Mouse (Mus musculus) natural killer cell, adult 2 months (primary cell): ENCODE data around the gene Katna1.
"Not testable (repeated sequence)": the region's sequence is repeated elsewhere in the genome, so short reads cannot be mapped to it uniquely, and the experiment has no call there.

Source experiments
- DNase-seq, 2 experiments: peaks; one replicate each; pipeline ENCODE4 v3.0.0; 2022; ENCODE audit warnings: low spot score in 2 of 2

The Katna1 gene

DNA sequence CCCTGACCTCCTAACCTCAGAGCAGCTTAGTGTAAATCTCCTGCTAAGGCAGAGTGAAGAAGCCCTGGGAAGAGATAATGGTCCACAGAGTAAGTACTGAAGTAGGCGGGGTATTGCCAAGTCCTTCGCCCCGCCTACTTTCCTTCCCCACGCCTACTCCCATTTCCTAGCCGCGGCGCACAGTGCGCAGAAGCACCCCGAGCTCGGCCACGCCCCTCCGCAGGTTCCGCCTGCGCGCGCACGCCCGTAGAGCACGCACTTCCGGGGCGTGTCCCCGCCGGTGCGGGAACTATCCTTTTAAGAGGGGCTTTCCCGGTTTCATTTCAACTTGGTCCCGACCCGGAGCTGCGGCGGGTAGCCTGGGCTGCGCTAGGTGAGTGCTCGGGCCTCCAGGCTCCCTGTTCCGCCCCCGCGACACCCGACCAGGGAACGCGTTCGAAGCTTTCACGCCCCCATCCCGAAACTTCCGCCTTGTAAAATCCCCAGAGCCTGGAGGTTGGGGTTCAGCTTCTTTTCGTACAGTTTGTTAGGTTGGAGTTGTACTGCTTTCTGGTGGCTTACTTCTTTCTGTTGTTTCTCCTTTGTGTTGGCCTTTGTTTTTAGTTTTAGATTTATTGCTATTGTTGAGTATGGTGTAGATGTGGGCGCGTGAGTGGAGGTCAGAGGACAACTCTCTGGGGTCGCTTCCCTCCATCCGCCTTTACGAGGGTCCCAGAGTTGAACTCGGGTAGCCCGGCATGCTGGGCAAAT, at the start of gene Katna1:
Katna1 (plus strand) TSS at position 250 of the 750 bp plus-strand sequence.
- peak; percentile 96 for DNase-seq

DNA sequence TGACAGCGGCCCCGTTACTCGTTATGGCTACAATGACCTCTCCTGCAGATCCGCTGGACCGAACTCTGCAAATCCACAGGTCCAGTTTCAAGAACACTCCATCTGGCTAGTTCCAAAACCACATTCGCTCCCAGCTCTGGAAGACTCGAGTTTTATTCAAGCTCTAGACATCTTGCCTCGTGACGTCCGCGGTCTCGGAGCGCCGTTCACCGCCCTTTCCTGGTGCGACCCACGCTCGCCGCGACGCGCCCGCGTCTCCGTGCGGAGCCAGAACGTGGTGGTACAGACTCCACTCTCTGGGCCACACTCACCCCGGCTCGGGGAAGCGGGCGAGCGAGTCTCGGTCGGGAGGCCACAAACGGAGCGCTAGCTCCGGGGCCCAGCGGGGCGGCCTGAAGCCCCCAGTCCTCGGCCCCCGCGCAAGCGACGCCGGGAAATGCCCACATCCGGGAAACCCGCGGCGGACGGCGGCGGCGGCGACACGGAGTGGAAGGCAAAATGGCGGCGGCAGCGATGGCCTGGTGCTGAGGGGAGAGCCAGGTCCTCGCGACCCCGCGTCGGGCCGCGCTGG, 45.0 kb upstream of the Katna1 start, which contains the start of the genes Pcmt1 and Lats1:
Pcmt1 (minus strand) TSS at position 406 of the 571 bp plus-strand sequence.
Lats1 (plus strand) TSS at position 484 of the 571 bp plus-strand sequence.
- peak; percentile 78 for DNase-seq

DNA sequence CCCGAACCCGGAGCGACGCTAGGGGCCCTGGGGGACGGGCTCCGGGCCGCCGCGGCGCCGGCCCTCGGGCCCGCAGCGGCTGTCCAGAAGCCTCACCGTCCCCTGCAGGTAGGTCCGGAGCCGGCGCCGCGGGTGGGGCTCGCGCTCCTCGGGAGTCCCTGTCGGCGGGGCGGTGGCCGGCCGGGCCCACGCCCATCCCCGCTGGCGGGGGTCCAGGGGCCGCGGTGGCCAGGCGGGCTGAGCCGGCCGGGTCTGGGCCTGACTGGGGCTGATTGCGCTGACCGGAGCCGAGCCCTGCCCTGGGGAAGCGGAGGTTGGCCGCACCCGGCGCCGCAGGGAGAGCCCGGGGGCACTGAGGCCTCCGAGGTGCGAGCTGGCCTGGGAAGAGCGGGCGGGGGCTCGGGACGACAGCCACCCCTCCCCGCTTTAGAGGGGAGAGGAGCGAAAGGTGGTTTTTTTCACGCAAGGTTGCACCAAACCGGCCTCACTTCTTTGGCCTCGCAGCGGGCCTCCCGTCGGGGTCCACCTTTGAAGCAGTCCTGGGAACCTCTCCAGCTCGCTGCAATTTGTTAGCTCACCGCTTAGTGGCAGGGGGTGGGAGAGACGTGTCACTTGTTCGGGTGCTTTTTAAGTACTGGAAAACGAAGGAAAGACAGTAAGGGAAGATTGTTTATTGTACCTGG, 44.3 kb upstream of the Katna1 start:
- peak; percentile 36 to 42 for DNase-seq

DNA sequence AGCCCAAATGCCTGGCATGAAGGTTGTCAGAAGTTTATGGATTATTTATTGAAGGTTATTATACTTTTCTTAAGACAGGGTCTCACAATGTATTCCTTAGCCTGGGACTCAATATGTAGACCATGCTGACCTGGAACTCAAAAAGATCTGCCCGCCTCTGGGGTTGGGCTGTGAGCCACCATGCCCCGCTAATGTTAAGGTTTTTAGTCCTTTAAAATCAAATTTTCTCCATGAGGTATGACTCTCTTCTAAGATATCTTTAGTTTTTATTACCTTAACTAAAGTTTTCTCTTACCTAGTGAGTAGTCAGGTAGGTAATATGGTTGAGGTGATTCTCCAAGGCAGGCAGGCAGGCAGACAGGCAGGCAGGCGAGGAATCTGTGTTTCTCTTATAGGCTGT, 43.6 kb upstream of the Katna1 start:
- DNase-seq: no peak

DNA sequence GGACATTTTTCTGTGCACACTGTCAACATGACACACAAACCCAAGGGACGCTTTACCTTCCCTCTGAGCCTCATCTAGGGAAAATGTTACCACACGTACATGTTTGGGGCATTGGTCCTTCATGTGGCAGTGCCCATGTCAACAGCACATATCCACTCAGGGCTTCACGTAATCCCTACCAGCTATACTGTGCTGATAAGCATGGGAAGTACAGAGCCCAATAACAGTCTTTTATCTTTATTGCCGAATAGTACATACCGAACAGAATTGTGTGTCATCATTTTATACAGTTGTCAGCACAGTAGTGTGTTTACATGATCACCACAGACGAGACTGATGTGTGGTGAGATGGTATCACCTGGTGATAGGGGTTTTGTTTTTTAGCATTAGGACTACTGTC, 38.9 kb upstream of the Katna1 start:
- DNase-seq: no peak

DNA sequence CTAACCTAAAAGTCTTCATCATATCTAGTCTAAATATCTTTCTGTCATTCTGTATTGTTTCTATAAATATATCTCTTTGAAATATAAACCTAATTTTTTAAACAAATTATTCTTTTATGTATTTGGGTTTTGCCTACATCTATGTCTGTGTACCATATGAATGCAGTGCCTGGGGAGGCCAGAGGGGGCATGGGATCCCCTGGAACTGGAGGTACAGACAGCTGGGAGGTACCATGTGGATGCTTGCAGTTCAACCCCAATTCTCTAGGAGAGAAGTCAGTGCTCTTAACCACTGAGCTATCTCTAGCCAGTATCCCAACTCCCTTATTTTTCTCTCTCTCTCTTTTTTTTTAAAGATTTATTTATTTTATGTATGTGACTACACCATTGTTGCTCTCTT, 30.5 kb upstream of the Katna1 start:
- DNase-seq: peak; percentile 7 to 24

DNA sequence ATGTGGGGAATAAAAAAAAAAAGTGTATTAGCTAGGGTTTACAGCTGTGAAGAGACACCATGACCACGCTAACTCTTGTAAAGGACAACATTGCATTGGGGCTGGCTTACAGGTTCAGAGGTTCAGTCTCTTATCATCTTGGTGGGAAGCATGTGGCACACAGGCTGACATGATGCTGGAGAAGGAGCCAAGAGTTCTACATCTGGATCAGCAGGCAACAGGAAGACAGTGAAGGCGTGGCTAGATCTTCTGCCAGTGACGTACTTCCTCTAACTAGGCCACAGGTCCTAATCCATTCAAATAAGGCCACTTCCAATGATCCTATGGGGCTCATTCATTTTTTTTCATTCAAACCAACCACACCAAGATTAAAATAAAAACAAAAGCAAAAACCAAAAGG, 25.7 kb upstream of the Katna1 start:
- DNase-seq: no peak

DNA sequence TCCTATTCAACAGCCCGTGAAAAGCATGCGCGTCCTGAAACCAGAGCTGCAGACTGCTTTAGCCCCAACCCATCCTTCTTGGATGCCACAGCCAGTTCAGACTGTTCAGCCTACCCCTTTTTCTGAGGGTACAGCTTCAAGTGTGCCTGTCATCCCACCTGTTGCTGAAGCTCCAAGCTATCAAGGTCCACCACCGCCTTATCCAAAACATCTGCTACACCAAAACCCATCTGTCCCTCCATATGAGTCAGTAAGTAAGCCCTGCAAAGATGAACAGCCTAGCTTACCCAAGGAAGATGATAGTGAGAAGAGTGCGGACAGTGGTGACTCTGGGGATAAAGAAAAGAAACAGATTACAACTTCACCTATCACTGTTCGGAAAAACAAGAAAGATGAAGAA, 23.2 kb upstream of the Katna1 start:
- DNase-seq: no peak

DNA sequence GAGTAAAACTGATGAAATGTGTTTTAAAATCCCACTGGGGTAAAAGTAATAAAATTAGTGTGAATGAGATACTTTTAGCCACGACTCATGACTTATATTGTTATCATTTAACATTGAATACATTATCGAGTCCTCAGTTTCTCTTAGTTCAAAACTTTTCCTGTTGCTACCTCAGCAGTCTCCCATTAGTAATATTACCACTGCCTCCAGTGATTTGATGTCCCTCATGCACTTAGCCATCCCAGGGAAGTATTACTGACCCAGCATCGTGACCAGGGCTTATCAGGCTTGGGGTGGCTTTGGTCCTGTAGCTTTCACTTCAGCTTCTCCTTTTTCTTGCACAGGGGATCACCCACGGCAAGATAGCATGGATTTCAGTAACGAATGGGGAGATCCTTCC, 15.7 kb upstream of the Katna1 start:
- DNase-seq: no peak

DNA sequence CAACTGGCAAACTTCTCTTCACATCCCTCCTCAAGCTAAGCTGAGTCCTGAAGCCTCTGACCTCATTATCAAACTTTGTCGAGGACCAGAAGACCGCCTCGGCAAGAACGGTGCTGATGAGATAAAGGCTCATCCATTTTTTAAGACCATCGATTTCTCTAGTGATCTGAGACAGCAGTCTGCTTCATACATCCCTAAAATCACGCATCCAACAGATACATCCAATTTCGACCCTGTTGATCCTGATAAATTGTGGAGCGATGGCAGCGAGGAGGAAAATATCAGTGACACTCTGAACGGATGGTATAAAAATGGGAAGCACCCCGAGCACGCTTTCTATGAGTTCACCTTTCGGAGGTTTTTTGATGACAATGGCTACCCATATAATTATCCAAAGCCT, 13.3 kb upstream of the Katna1 start:
- DNase-seq: no peak

DNA sequence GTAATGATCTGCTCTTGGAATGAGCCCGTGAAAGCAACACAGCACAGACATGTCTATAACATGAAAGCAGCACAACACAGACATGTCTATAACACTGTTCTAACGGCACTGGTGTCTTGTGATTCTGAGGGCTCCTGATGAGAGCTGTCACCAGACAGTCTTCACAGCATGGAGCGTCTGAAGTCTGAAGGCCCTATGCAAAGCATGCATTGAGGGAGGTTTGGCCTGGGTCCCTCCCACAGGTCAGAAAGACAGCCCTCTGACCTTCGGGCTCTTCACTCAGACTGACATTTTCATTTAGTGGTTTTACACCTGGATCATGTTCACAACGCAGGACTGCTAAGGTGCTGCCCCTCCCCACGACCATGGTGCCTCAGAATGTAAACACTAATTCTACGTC, 10.7 kb upstream of the Katna1 start:
- DNase-seq: no peak

DNA sequence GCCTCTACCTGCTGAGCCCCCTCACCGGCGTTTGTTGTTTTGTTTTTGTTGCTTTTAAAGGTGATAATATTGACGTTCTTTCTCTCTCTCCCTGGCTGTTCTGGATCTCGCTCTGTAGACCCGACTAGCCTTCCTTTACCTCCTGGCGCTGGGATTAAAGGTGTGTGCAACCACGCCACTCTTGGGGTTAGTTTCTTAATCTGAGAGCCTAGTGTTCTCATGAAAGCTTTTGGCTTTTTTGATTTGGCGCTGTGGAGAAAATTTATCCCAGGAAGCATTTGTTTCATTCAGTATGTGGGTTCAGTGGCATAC, 657 bp downstream of the Katna1 start:
- no peak for DNase-seq

DNA sequence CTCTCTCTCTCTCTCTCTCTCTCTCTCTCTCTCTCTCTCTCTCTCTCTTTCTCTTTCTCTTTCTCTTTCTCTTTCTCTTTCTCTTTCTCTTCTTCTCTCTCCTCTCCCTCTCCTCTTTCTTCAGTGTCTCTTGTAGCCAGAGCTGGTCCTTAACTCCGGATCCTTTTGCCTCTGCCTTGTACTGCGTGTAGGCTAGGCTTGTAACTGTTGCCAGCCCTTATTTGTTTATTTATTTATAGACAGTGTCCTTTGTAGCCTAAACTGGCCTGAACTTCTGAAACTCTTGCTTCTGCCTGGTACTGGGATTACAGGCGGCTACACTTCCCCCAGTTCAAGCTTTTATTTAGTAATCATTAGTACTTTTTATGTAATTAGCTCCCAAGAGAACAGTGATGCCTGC, 1.2 kb downstream of the Katna1 start:
- no peak for DNase-seq

DNA sequence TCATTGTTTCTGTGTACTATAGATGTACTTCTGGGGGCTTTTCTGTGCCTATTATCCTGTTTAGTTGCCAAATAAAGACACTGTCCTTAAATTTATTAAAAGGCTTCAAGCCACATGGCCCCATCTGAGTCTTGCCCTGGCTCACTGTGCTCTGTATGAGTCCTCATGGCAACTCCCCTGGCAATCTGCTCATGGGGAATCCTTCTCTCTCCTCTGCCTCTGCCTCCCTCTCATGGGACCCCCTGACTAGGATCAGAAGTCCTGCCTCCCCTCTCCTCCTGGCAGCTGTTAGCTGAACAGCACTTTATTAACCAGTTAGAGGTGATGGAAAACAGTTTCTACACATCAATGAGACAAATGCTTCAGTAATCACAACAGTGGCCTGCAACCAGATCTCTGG, 5.8 kb downstream of the Katna1 start:
- DNase-seq: no peak

DNA sequence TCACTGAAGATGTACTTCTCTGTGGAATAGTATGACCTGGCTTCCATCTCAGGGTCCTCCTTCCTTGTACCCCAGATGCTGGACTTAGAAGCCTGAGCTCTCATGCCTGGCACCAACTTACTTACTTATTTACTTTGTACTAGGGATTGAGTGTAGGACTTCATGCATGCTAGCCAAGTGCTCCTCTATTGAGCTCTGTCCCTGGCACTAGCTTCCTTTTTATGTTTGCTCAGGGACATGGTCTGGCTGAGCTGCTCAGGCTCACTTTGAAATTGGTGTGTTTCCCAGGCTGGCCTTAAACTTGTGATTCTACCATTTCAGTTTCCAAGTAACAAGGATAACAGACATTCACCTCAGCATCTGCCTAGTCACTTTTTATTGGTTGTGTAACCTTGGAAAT, 11.3 kb downstream of the Katna1 start:
- no peak for DNase-seq

DNA sequence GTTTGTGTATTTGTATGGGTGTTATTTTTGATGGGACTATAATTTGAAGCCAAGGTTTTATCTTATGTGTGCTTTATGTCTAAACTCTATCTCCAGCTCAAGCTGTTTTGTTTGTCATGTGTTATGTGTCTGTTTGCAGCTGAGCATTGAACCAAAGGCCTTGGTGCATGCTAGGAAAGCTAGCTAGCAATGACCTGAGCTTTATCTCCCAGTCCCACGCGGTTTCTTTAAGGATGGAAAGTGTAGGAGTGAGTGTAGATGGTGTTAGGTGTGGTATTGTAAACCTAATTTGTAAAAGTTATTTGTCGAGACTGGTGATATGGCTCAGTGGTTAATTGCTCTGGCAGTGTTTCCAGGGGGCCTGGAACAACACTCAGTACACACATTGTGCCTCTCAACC, 12.1 kb downstream of the Katna1 start:
- no peak for DNase-seq

DNA sequence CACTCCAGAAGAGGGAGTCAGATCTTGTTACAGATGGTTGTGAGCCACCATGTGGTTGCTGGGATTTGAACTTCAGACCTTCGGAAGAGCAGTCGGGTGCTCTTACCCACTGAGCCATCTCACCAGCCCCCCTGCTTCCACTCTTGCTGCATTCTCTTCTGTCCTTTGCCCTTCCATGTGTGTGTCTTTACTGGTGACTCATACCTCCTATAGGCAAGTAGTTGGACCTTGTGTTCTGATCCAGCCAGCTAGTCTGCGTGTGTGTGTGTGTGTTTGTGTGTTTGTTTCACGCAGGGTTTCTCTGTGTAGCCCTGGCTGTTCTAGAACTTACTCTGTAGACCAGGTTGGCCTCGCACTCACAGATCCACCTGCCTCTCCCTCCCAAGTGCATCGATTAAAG, 19.7 kb downstream of the Katna1 start:
- DNase-seq: not testable (repeated sequence)

DNA sequence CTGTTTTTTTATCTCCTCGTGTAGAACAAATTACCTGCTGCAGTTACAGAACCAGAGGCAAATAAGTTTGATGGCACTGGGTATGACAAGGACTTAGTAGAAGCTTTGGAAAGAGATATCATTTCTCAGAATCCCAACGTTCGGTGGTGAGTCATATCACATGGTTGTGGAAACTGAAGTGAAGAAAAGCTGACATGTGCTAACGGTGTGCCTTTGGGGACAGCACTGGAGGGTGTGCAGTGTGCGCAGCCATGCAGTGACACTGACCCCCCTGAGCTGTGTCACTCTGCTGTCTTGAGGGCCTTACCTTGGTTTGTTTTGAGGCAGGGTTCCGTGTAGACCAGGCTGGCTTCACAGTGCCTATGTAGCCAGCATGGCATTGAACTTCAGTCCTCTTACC, 23.0 kb downstream of the Katna1 start:
- no peak for DNase-seq

DNA sequence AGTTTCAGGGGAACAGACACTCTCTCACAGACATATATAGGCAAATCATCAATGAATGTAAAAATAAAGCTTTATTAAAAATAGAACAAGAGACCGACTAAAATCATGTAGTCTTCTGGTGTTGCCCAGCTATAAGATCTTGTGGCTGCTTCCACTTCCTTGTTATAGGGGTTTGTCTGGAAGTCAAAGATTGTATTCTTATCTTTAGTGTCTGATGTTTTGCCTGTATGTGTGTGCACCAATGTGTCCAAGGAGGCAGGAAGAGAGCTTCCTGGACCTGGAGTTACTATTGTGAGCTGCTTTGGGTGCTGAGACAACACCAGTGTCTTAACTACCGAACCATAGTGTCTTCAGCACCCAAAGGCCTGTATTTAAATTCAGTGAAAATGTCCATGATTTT, 31.7 kb downstream of the Katna1 start:
- DNase-seq: no peak

DNA sequence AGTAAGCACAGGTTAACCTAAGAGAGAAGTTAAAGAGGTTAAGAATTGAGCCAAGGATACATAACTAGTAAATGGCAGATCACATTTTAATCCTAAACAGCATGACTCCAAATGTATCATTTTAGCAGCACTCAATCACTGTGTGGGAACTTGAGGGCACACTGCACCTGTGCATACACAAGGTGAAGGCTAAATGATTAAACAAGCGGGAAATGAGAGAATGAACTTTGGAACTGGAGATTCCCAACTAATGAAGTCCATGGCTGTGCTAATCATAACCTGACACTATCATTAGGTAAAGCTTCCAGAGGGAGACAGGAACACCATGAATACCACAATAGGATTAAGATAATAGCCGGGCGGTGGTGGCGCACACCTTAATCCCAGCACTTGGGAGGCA, 46.5 kb downstream of the Katna1 start:
- DNase-seq: no peak

DNA sequence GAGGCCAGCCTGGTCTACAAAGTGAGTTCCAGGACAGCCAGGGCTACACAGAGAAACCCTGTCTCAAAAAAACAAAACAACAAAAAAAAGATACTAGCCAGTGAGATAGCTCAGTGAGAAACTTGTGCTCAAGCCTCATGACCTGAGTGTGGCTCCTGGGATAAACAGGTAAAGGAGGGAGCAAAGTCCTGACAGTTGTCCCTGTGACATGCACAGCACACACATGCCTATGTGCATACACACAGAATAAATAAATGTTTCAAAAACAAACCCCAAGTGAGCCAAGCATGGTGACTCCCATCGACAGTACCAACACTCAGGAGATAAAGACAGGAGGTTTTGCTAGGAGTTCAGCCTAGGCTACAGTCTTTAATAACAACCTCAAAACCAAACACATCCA, 47.0 kb downstream of the Katna1 start:
- DNase-seq: no peak

DNA sequence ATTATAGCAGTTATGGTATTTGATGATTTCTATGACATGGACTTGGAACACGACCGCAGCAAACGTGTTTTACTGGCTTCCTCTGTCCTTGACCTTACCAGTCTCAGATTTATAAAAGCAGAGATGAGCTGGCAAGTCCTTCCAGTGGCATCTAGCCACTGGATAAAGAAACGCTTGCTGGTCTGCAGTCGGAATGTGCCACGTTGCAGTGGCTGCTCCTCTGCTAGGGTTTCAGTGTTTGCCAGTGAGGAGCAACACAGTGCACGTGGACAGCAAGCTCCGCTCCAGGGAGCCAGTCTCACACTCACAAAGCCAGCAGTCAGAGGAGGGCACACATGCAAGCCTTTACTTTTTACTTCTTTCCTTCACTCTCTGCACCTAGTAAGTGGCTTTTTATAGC, 49.6 kb downstream of the Katna1 start:
- no peak for DNase-seq

DNA sequence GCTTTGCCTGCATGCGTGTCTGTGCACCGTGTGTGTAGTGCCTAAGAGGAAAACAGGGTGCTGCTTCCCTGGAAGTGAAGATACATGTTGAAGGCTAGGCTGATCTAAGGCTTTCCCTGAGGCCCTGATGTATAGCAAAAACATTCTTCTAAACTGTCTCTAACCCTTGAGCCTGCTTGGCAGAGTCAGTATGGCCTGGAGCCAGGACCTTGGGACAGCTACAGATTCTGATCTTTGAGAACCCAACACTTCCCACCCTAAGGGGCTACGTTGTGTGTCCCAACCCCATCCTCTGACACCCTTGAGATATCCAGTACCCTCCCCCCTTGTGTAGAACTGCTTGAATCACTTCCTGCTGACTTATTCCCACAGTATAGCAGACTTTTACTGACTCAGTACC, 52.6 kb downstream of the Katna1 start:
- no peak for DNase-seq
